Mouse (Mus musculus): ENCODE measurements around the gene Ftsj3. TPM values are rescaled to one million over a fixed set of nuclear protein-coding genes. Genes with fewer than 3 reads are reported as not detected.
A peak's percentile ranks its signal among the peaks of the same experiment; 100 is the strongest.
"Not testable (repeated sequence)": the region's sequence is repeated elsewhere in the genome, so short reads cannot be mapped to it uniquely, and the experiment has no call there.

Gene Ftsj3
- polyA plus RNA-seq, 1 experiment from 2014 or later, result 56.3 TPM

GRCm38 (mm10) chr11:106267311-106267852 is 11.5 kb upstream of the Ftsj3 start:
- no peak overlapping the region for H3K4me2 ChIP-seq (replicated peaks)
- peaks cover 42% of the 10 kb centered on the region for H3K36me3 ChIP-seq
- H3K4me1 ChIP-seq (replicated peaks), result peaks cover 39% of the 10 kb centered on the region
- no peak overlapping the region for H3K27ac ChIP-seq
- H3K9ac ChIP-seq, result no peak overlapping the region
- ATAC-seq, result peak; percentile 15; the same call in 1 of the 2 replicates
- no peaks in the 10 kb centered on the region for H3K27me3 ChIP-seq (replicated peaks)
- no peaks in the 10 kb centered on the region for H3K9me3 ChIP-seq
- H3K4me3 ChIP-seq (replicated peaks), result no peak overlapping the region
- 74% methylated on average over 15 of the region's 15 CpGs for WGBS

- 95% methylated on average over 10 of the region's 10 CpGs for WGBS
- no peak overlapping the region for H3K4me2 ChIP-seq (replicated peaks)
- H3K27ac ChIP-seq, result no peak overlapping the region
- H3K27me3 ChIP-seq (replicated peaks), result no peaks in the 10 kb centered on the region
- H3K36me3 ChIP-seq, result peaks cover 51% of the 10 kb centered on the region
- H3K4me1 ChIP-seq (replicated peaks), result peaks cover 37% of the 10 kb centered on the region
- no peak overlapping the region for H3K4me3 ChIP-seq (replicated peaks)
- H3K9me3 ChIP-seq, result no peaks in the 10 kb centered on the region
- H3K9ac ChIP-seq, result no peak overlapping the region
- no peak for ATAC-seq
These were observed 10.6 kb upstream of the Ftsj3 start for GRCm38 (mm10) chr11:106266431-106266830.

- Histone ChIP-seq H3K9ac (no peak overlapping the region), H3K9me3 (no peaks in the 10 kb centered on the region), H3K27ac (no peak overlapping the region), H3K4me2 (replicated peaks) (no peak overlapping the region), H3K27me3 (replicated peaks) (no peaks in the 10 kb centered on the region), H3K4me1 (replicated peaks) (peaks cover 31% of the 10 kb centered on the region), H3K4me3 (replicated peaks) (no peak overlapping the region), H3K36me3 (peaks cover 52% of the 10 kb centered on the region)
- WGBS, result 92% methylated on average over 4 of the region's 4 CpGs
- no peak for ATAC-seq
These were observed 9.7 kb upstream of the Ftsj3 start for GRCm38 (mm10) chr11:106265570-106265969.

- no peak overlapping the region for H3K9ac ChIP-seq
- H3K36me3 ChIP-seq, result peaks cover 52% of the 10 kb centered on the region
- peaks cover 25% of the 10 kb centered on the region for H3K4me1 ChIP-seq (replicated peaks)
- H3K4me3 ChIP-seq (replicated peaks), result no peak overlapping the region
- no peak overlapping the region for H3K4me2 ChIP-seq (replicated peaks)
- WGBS, result 88% methylated on average over 15 of the region's 15 CpGs
- no peak for ATAC-seq
- H3K9me3 ChIP-seq, result no peaks in the 10 kb centered on the region
- H3K27me3 ChIP-seq (replicated peaks), result no peaks in the 10 kb centered on the region
- no peak overlapping the region for H3K27ac ChIP-seq
These were observed 9.1 kb upstream of the Ftsj3 start for GRCm38 (mm10) chr11:106264988-106265387.

GRCm38 (mm10) chr11:106263963-106264362 is 8.1 kb upstream of the Ftsj3 start:
- 85% methylated on average over 9 of the region's 9 CpGs for WGBS
- H3K4me3 ChIP-seq (replicated peaks), result no peak overlapping the region
- H3K4me1 ChIP-seq (replicated peaks), result peaks cover 18% of the 10 kb centered on the region
- H3K27me3 ChIP-seq (replicated peaks), result no peaks in the 10 kb centered on the region
- no peak overlapping the region for H3K9ac ChIP-seq
- H3K27ac ChIP-seq, result no peak overlapping the region
- H3K4me2 ChIP-seq (replicated peaks), result no peak overlapping the region
- ATAC-seq, result no peak
- H3K9me3 ChIP-seq, result no peaks in the 10 kb centered on the region
- H3K36me3 ChIP-seq, result peaks cover 52% of the 10 kb centered on the region

GRCm38 (mm10) chr11:106260826-106261450 is 5.1 kb upstream of the Ftsj3 start:
- no peak overlapping the region for H3K9ac ChIP-seq
- H3K4me2 ChIP-seq (replicated peaks), result no peak overlapping the region
- WGBS, result 82% methylated on average over 14 of the region's 14 CpGs
- no peak overlapping the region for H3K4me3 ChIP-seq (replicated peaks)
- ATAC-seq, result no peak
- H3K36me3 ChIP-seq, result peaks cover 50% of the 10 kb centered on the region
- H3K27ac ChIP-seq, result no peak overlapping the region
- H3K9me3 ChIP-seq, result no peaks in the 10 kb centered on the region
- peaks cover 12% of the 10 kb centered on the region for H3K4me1 ChIP-seq (replicated peaks)
- no peaks in the 10 kb centered on the region for H3K27me3 ChIP-seq (replicated peaks)

- H3K36me3 ChIP-seq, result peaks cover 29% of the 10 kb centered on the region
These were observed 896 bp upstream of the Ftsj3 start for GRCm38 (mm10) chr11:106256775-106257174.

GRCm38 (mm10) chr11:106255174-106255573 is 705 bp downstream of the Ftsj3 start:
- ATAC-seq, result peak; percentile 5; the same call in 1 of the 2 replicates
- WGBS, result 2% methylated on average over 22 of the region's 22 CpGs
- peaks cover 35% of the 10 kb centered on the region for H3K36me3 ChIP-seq
- H3K9me3 ChIP-seq, result no peaks in the 10 kb centered on the region
- peak overlapping the region; percentile 88 for H3K4me3 ChIP-seq (replicated peaks)
- no peaks in the 10 kb centered on the region for H3K27me3 ChIP-seq (replicated peaks)
- H3K27ac ChIP-seq, result peak overlapping the region; percentile 41; the same call in 1 of the 2 replicates
- peak overlapping the region; percentile 66 for H3K9ac ChIP-seq
- peaks cover 20% of the 10 kb centered on the region for H3K4me1 ChIP-seq (replicated peaks)
- peak overlapping the region; percentile 82 for H3K4me2 ChIP-seq (replicated peaks)

More at GRCm38 (mm10) chr11:106256775-106257174, 896 bp upstream of the Ftsj3 start:
- H3K9me3 ChIP-seq, result no peaks in the 10 kb centered on the region
- 58% methylated on average over 5 of the region's 5 CpGs for WGBS
- peaks cover 20% of the 10 kb centered on the region for H3K4me1 ChIP-seq (replicated peaks)
- no peak overlapping the region for H3K27ac ChIP-seq
- ATAC-seq, result no peak
- H3K27me3 ChIP-seq (replicated peaks), result no peaks in the 10 kb centered on the region
- H3K9ac ChIP-seq, result peak overlapping the region; percentile 85; the same call in 1 of the 2 replicates
- peak overlapping the region; percentile 88 for H3K4me3 ChIP-seq (replicated peaks)
- H3K4me2 ChIP-seq (replicated peaks), result peak overlapping the region; percentile 82

- WGBS, result 15% methylated on average over 2 of the region's 2 CpGs
- Histone ChIP-seq H3K9ac (peak overlapping the region; percentile 66), H3K27me3 (replicated peaks) (no peaks in the 10 kb centered on the region), H3K36me3 (peaks cover 39% of the 10 kb centered on the region), H3K4me3 (replicated peaks) (peak overlapping the region; percentile 88), H3K27ac (no peak overlapping the region), H3K9me3 (no peaks in the 10 kb centered on the region), H3K4me2 (replicated peaks) (peak overlapping the region; percentile 82), H3K4me1 (replicated peaks) (peaks cover 20% of the 10 kb centered on the region)
- ATAC-seq, result no peak
These were observed 1.1 kb downstream of the Ftsj3 start for GRCm38 (mm10) chr11:106254767-106255166.

GRCm38 (mm10) chr11:106249326-106249725 is 6.6 kb downstream of the Ftsj3 start:
- H3K4me1 ChIP-seq (replicated peaks), result no peaks in the 10 kb centered on the region
- ATAC-seq, result no peak
- WGBS, result 81% methylated on average over 7 of the region's 7 CpGs
- H3K4me2 ChIP-seq (replicated peaks), result no peak overlapping the region
- no peak overlapping the region for H3K27ac ChIP-seq
- H3K9me3 ChIP-seq, result no peaks in the 10 kb centered on the region
- no peaks in the 10 kb centered on the region for H3K27me3 ChIP-seq (replicated peaks)
- H3K36me3 ChIP-seq, result peaks cover 73% of the 10 kb centered on the region
- H3K9ac ChIP-seq, result no peak overlapping the region
- no peak overlapping the region for H3K4me3 ChIP-seq (replicated peaks)

GRCm38 (mm10) chr11:106246834-106247233 is 9.0 kb downstream of the Ftsj3 start:
- Histone ChIP-seq H3K4me3 (replicated peaks) (no peak overlapping the region), H3K9ac (no peak overlapping the region), H3K4me1 (replicated peaks) (no peaks in the 10 kb centered on the region), H3K4me2 (replicated peaks) (no peak overlapping the region), H3K27me3 (replicated peaks) (no peaks in the 10 kb centered on the region), H3K36me3 (peaks cover 76% of the 10 kb centered on the region), H3K9me3 (no peaks in the 10 kb centered on the region), H3K27ac (no peak overlapping the region)
- 93% methylated on average over 1 of the region's 1 CpGs for WGBS
- ATAC-seq, result no peak

GRCm38 (mm10) chr11:106233978-106234377 is 21.9 kb downstream of the Ftsj3 start:
- 75% methylated on average over 8 of the region's 8 CpGs for WGBS
- H3K4me1 ChIP-seq (replicated peaks); H3K27ac ChIP-seq; H3K4me2 ChIP-seq (replicated peaks); H3K4me3 ChIP-seq (replicated peaks); ATAC-seq; H3K9ac ChIP-seq; H3K27me3 ChIP-seq (replicated peaks); H3K9me3 ChIP-seq: not testable (repeated sequence)
- H3K36me3 ChIP-seq, result peaks cover 15% of the 10 kb centered on the region

GRCm38 (mm10) chr11:106220603-106221002 is 35.3 kb downstream of the Ftsj3 start:
- H3K4me1 ChIP-seq (replicated peaks), result peaks cover 7% of the 10 kb centered on the region; the same call in 1 of the 2 replicates
- no peaks in the 10 kb centered on the region for H3K9me3 ChIP-seq
- WGBS, result 80% methylated on average over 3 of the region's 3 CpGs
- H3K27me3 ChIP-seq (replicated peaks), result no peaks in the 10 kb centered on the region
- peaks cover 5% of the 10 kb centered on the region; the same call in 1 of the 2 replicates for H3K36me3 ChIP-seq
- no peak overlapping the region for H3K27ac ChIP-seq
- no peak for ATAC-seq
- no peak overlapping the region for H3K4me2 ChIP-seq (replicated peaks)
- no peak overlapping the region for H3K9ac ChIP-seq
- no peak overlapping the region for H3K4me3 ChIP-seq (replicated peaks)
